Mouse (Mus musculus): ENCODE data around the gene Stab2. TPM values are rescaled to one million over a fixed set of nuclear protein-coding genes. Genes with fewer than 3 reads are reported as not detected.

The Stab2 gene
- polyA plus RNA-seq, 1 experiment from 2014 or later, result 0.26 TPM

- peak; percentile 93 for ATAC-seq (replicated peaks)
- no peak overlapping the region for H3K4me2 ChIP-seq
- no peaks in the 10 kb centered on the region for H3K9me3 ChIP-seq
- no peaks in the 10 kb centered on the region for H3K4me1 ChIP-seq
- no peak overlapping the region for H3K9ac ChIP-seq
- WGBS, result 1% methylated on average over 9 of the region's 10 CpGs
- H3K4me3 ChIP-seq, result no peak overlapping the region
- no peaks in the 10 kb centered on the region for H3K27me3 ChIP-seq (replicated peaks)
- H3K36me3 ChIP-seq (replicated peaks), result no peaks in the 10 kb centered on the region
- no peak overlapping the region for H3K27ac ChIP-seq
Observed at GRCm38 (mm10) chr10:87024884-87025283, 17.1 kb upstream of the Stab2 start.

GRCm38 (mm10) chr10:87020711-87021110 is 12.9 kb upstream of the Stab2 start:
- Histone ChIP-seq H3K9ac (no peak overlapping the region), H3K4me2 (no peak overlapping the region), H3K27ac (no peak overlapping the region), H3K27me3 (replicated peaks) (no peaks in the 10 kb centered on the region), H3K4me3 (no peak overlapping the region), H3K9me3 (no peaks in the 10 kb centered on the region), H3K4me1 (no peaks in the 10 kb centered on the region), H3K36me3 (replicated peaks) (no peaks in the 10 kb centered on the region)
- no peak for ATAC-seq (replicated peaks)
- WGBS, result 65% methylated on average over 14 of the region's 16 CpGs

GRCm38 (mm10) chr10:87018876-87019275 is 11.1 kb upstream of the Stab2 start:
- H3K9me3 ChIP-seq, result no peaks in the 10 kb centered on the region
- WGBS, result 73% methylated on average over 9 of the region's 9 CpGs

GRCm38 (mm10) chr10:87016151-87016692 is 8.4 kb upstream of the Stab2 start:
- Histone ChIP-seq H3K9ac (no peak overlapping the region), H3K4me1 (no peaks in the 10 kb centered on the region), H3K27me3 (replicated peaks) (no peaks in the 10 kb centered on the region), H3K27ac (no peak overlapping the region), H3K9me3 (no peaks in the 10 kb centered on the region), H3K4me2 (no peak overlapping the region), H3K36me3 (replicated peaks) (no peaks in the 10 kb centered on the region), H3K4me3 (no peak overlapping the region)
- 0 out of 2 replicates have a peak, but pooled peaks have one; percentile 46 for ATAC-seq (replicated peaks)
- WGBS, result 21% methylated on average over 9 of the region's 9 CpGs

More at GRCm38 (mm10) chr10:87018876-87019275, 11.1 kb upstream of the Stab2 start:
- Histone ChIP-seq H3K4me1 (no peaks in the 10 kb centered on the region), H3K36me3 (replicated peaks) (no peaks in the 10 kb centered on the region), H3K27ac (no peak overlapping the region), H3K27me3 (replicated peaks) (no peaks in the 10 kb centered on the region), H3K4me3 (no peak overlapping the region), H3K9ac (no peak overlapping the region), H3K4me2 (no peak overlapping the region)
- ATAC-seq (replicated peaks), result no peak

- no peak for ATAC-seq (replicated peaks)
- H3K4me1 ChIP-seq, result no peaks in the 10 kb centered on the region
- WGBS, result 76% methylated on average over 5 of the region's 5 CpGs
- H3K9me3 ChIP-seq, result no peaks in the 10 kb centered on the region
- H3K27ac ChIP-seq, result no peak overlapping the region
- H3K4me2 ChIP-seq, result no peak overlapping the region
- no peaks in the 10 kb centered on the region for H3K27me3 ChIP-seq (replicated peaks)
- no peaks in the 10 kb centered on the region for H3K36me3 ChIP-seq (replicated peaks)
- no peak overlapping the region for H3K9ac ChIP-seq
- H3K4me3 ChIP-seq, result no peak overlapping the region
Observed at GRCm38 (mm10) chr10:87015403-87015802, 7.6 kb upstream of the Stab2 start.

- Histone ChIP-seq H3K9ac (no peak overlapping the region), H3K4me3 (no peak overlapping the region), H3K4me2 (no peak overlapping the region), H3K27me3 (replicated peaks) (no peaks in the 10 kb centered on the region), H3K4me1 (no peaks in the 10 kb centered on the region), H3K9me3 (no peaks in the 10 kb centered on the region), H3K27ac (no peak overlapping the region), H3K36me3 (replicated peaks) (no peaks in the 10 kb centered on the region)
- no peak for ATAC-seq (replicated peaks)
- 87% methylated on average over 7 of the region's 7 CpGs for WGBS
Observed at GRCm38 (mm10) chr10:87014391-87014965, 6.7 kb upstream of the Stab2 start.

- no peak overlapping the region for H3K27ac ChIP-seq
- no peaks in the 10 kb centered on the region for H3K27me3 ChIP-seq (replicated peaks)
- no peak overlapping the region for H3K9ac ChIP-seq
- no peaks in the 10 kb centered on the region for H3K9me3 ChIP-seq
- no peak for ATAC-seq (replicated peaks)
- WGBS, result 94% methylated on average over 7 of the region's 7 CpGs
- no peak overlapping the region for H3K4me2 ChIP-seq
- H3K36me3 ChIP-seq (replicated peaks), result no peaks in the 10 kb centered on the region
- no peak overlapping the region for H3K4me3 ChIP-seq
- no peaks in the 10 kb centered on the region for H3K4me1 ChIP-seq
Observed at GRCm38 (mm10) chr10:87012087-87012486, 4.3 kb upstream of the Stab2 start.

- ATAC-seq (replicated peaks), result no peak
- no peaks in the 10 kb centered on the region for H3K9me3 ChIP-seq
- no peak overlapping the region for H3K27ac ChIP-seq
- no peaks in the 10 kb centered on the region for H3K36me3 ChIP-seq (replicated peaks)
- H3K4me2 ChIP-seq, result no peak overlapping the region
- 91% methylated on average over 3 of the region's 3 CpGs for WGBS
- H3K4me1 ChIP-seq, result no peaks in the 10 kb centered on the region
- no peak overlapping the region for H3K9ac ChIP-seq
- no peaks in the 10 kb centered on the region for H3K27me3 ChIP-seq (replicated peaks)
- H3K4me3 ChIP-seq, result no peak overlapping the region
Observed at GRCm38 (mm10) chr10:87008215-87008499, 332 bp upstream of the Stab2 start.

- H3K9ac ChIP-seq, result no peak overlapping the region
- H3K4me3 ChIP-seq, result no peak overlapping the region
- H3K4me1 ChIP-seq, result no peaks in the 10 kb centered on the region
- ATAC-seq (replicated peaks), result no peak
- no peak overlapping the region for H3K27ac ChIP-seq
- WGBS, result 87% methylated on average over 14 of the region's 14 CpGs
- no peaks in the 10 kb centered on the region for H3K9me3 ChIP-seq
- no peaks in the 10 kb centered on the region for H3K36me3 ChIP-seq (replicated peaks)
- H3K27me3 ChIP-seq (replicated peaks), result no peaks in the 10 kb centered on the region
- no peak overlapping the region for H3K4me2 ChIP-seq
Observed at GRCm38 (mm10) chr10:86992238-86992976, 15.4 kb downstream of the Stab2 start.

GRCm38 (mm10) chr10:86990666-86991065 is 17.2 kb downstream of the Stab2 start:
- Histone ChIP-seq H3K27ac (no peak overlapping the region), H3K4me3 (no peak overlapping the region), H3K4me2 (no peak overlapping the region), H3K36me3 (replicated peaks) (no peaks in the 10 kb centered on the region), H3K9me3 (no peaks in the 10 kb centered on the region), H3K4me1 (no peaks in the 10 kb centered on the region), H3K9ac (no peak overlapping the region), H3K27me3 (replicated peaks) (no peaks in the 10 kb centered on the region)
- no peak for ATAC-seq (replicated peaks)
- WGBS, result 84% methylated on average over 9 of the region's 9 CpGs

- H3K9me3 ChIP-seq, result no peaks in the 10 kb centered on the region
- ATAC-seq (replicated peaks), result no peak
- H3K4me1 ChIP-seq, result no peaks in the 10 kb centered on the region
- H3K4me2 ChIP-seq, result no peak overlapping the region
- no peaks in the 10 kb centered on the region for H3K36me3 ChIP-seq (replicated peaks)
- H3K27me3 ChIP-seq (replicated peaks), result no peaks in the 10 kb centered on the region
- H3K4me3 ChIP-seq, result no peak overlapping the region
- H3K9ac ChIP-seq, result no peak overlapping the region
- H3K27ac ChIP-seq, result no peak overlapping the region
- 68% methylated on average over 8 of the region's 8 CpGs for WGBS
Observed at GRCm38 (mm10) chr10:86989838-86990237, 18.0 kb downstream of the Stab2 start.

GRCm38 (mm10) chr10:86976001-86976726 is 31.7 kb downstream of the Stab2 start:
- H3K9ac ChIP-seq, result no peak overlapping the region
- H3K4me2 ChIP-seq, result no peak overlapping the region
- H3K27ac ChIP-seq, result no peak overlapping the region
- no peaks in the 10 kb centered on the region for H3K27me3 ChIP-seq (replicated peaks)
- no peaks in the 10 kb centered on the region for H3K36me3 ChIP-seq (replicated peaks)
- 84% methylated on average over 5 of the region's 5 CpGs for WGBS
- H3K4me3 ChIP-seq, result no peak overlapping the region
- H3K9me3 ChIP-seq, result no peaks in the 10 kb centered on the region
- peaks cover 6% of the 10 kb centered on the region; the same call in 1 of the 2 replicates for H3K4me1 ChIP-seq
- ATAC-seq (replicated peaks), result no peak
